Mouse (Mus musculus) lung, postnatal 0 days (tissue): Measurements from ENCODE around the gene Setd2. TPM values are rescaled to one million over a fixed set of nuclear protein-coding genes. Genes with fewer than 3 reads are reported as not detected.

Experiments
- ATAC-seq: fragments of 200-750 bp; cut with Nextera tagmentation; 2 replicates; pipeline ENCODE4 v1.8.0; 2017; ENCODE audit warnings: moderate library complexity
- DNase-seq: peaks from one replicate; pipeline ENCODE4 v3.0.0-alpha.2; 2016; ENCODE audit warnings: low spot score
- H3K27ac ChIP-seq: fragments of 300-500 bp; sonication (generic); 2 replicates; pipeline ENCODE4 v1.5.1; 2014; ENCODE audit warnings: antibody characterized with exemption, mild to moderate bottlenecking, low read length, mixed read lengths
- H3K27me3 ChIP-seq: fragments of 300-500 bp; sonication (generic); replicated peaks from 2 replicates; pipeline ENCODE4 v1.6.1; 2014; ENCODE audit warnings: low read length, mixed read lengths; ENCODE audit not compliant: insufficient read depth
- H3K36me3 ChIP-seq: fragments of 300-500 bp; sonication (generic); 2 replicates; pipeline ENCODE4 v1.6.1; 2014; ENCODE audit warnings: low read length, mixed read lengths; ENCODE audit not compliant: insufficient read depth
- H3K4me1 ChIP-seq: fragments of 300-500 bp; sonication (generic); 2 replicates; pipeline ENCODE4 v1.6.1; 2014; ENCODE audit warnings: antibody characterized with exemption, low read depth, low read length, mixed read lengths; ENCODE audit not compliant: insufficient read depth
- H3K4me2 ChIP-seq: fragments of 300-500 bp; sonication (generic); replicated peaks from 2 replicates; pipeline ENCODE4 v1.6.1; 2014; ENCODE audit warnings: low read depth, mild to moderate bottlenecking, low read length, moderate library complexity, mixed read lengths
- H3K4me3 ChIP-seq: fragments of 300-500 bp; sonication (generic); 2 replicates; pipeline ENCODE4 v1.5.1; 2014; ENCODE audit warnings: low read depth, low read length
- H3K9ac ChIP-seq: fragments of 300-500 bp; sonication (generic); replicated peaks from 2 replicates; pipeline ENCODE4 v1.6.1; 2014; ENCODE audit warnings: low read depth, mild to moderate bottlenecking
- H3K9me3 ChIP-seq: fragments of 300-500 bp; sonication (generic); 2 replicates; pipeline ENCODE4 v1.6.1; 2016; ENCODE audit warnings: low read length, mixed read lengths
- CTCF ChIP-seq: IDR thresholded peaks from 2 replicates; pipeline ENCODE4 v1.5.1; 2016; ENCODE audit warnings: antibody characterized with exemption, mild to moderate bottlenecking
- EP300 ChIP-seq: IDR thresholded peaks from 2 replicates; pipeline ENCODE4 v1.6.1; 2016; ENCODE audit warnings: antibody characterized with exemption, mild to moderate bottlenecking, control low read depth
- WGBS: fragments of 180-500 bp; shearing (Covaris S2); extraction: QIAGEN DNeasy Blood & Tissue Kit; methylation state at CpG from one replicate; pipeline ENCODE4 v1.1.7; 2014; 5-methylcytosine and 5-hydroxymethylcytosine counted together
- polyA plus RNA-seq: library from polyadenylated mRNA; unstranded; fragments of >200 nt; fragmentation: Nextera tagmentation; extraction: Ambion mirVana; gene quantifications from 2 replicates; pipeline ENCODE4 v1.2.1, GENCODE M21; 2015

The Setd2 gene
- polyA plus RNA-seq, 1 experiment from 2014 or later, result 22.0 TPM

GRCm38 (mm10) chr9:110625350-110625908 is 93.0 kb downstream of the Setd2 start:
- H3K4me1 ChIP-seq, result peaks cover 10% of the 10 kb centered on the region; the same call in 1 of the 2 replicates
- H3K9me3 ChIP-seq, result no peaks in the 10 kb centered on the region
- H3K27me3 ChIP-seq, result no peaks in the 10 kb centered on the region
- TF ChIP-seq EP300, result no peak
- no peak for TF ChIP-seq CTCF
- DNase-seq, result no peak
- peak overlapping the region; percentile 94 for H3K4me2 ChIP-seq
- no peak for ATAC-seq
- peak overlapping the region; percentile 53 for H3K4me3 ChIP-seq
- peaks cover 13% of the 10 kb centered on the region; the same call in 1 of the 2 replicates for H3K36me3 ChIP-seq
- H3K9ac ChIP-seq, result no peak overlapping the region; the same call in 1 of the 2 replicates
- WGBS, result 74% methylated on average over 11 of the region's 11 CpGs
- peak overlapping the region; percentile 89 for H3K27ac ChIP-seq

- 81% methylated on average over 15 of the region's 15 CpGs for WGBS
- no peak overlapping the region for H3K9ac ChIP-seq
- TF ChIP-seq CTCF (no peak), EP300 (no peak)
- no peaks in the 10 kb centered on the region for H3K9me3 ChIP-seq
- peaks cover 19% of the 10 kb centered on the region; the same call in 1 of the 2 replicates for H3K36me3 ChIP-seq
- H3K4me2 ChIP-seq, result no peak overlapping the region
- H3K4me1 ChIP-seq, result peaks cover 2% of the 10 kb centered on the region; the same call in 1 of the 2 replicates
- no peaks in the 10 kb centered on the region for H3K27me3 ChIP-seq
- H3K27ac ChIP-seq, result no peak overlapping the region
- ATAC-seq (no peak), DNase-seq (no peak)
- no peak overlapping the region for H3K4me3 ChIP-seq
Observed at GRCm38 (mm10) chr9:110630171-110630570, 97.8 kb downstream of the Setd2 start.

- Histone ChIP-seq H3K27me3 (no peaks in the 10 kb centered on the region), H3K4me3 (no peak overlapping the region)
Observed at GRCm38 (mm10) chr9:110631191-110631590, 98.8 kb downstream of the Setd2 start.

GRCm38 (mm10) chr9:110631651-110632275 is 99.4 kb downstream of the Setd2 start:
- Histone ChIP-seq H3K27me3 (no peaks in the 10 kb centered on the region), H3K4me1 (no peaks in the 10 kb centered on the region), H3K9ac (no peak overlapping the region), H3K36me3 (peaks cover 19% of the 10 kb centered on the region; the same call in 1 of the 2 replicates), H3K27ac (no peak overlapping the region), H3K9me3 (no peaks in the 10 kb centered on the region), H3K4me3 (no peak overlapping the region), H3K4me2 (no peak overlapping the region)
- DNase-seq (no peak), ATAC-seq (no peak)
- TF ChIP-seq EP300 (no peak), CTCF (peak; percentile 37)
- WGBS, result 40% methylated on average over 30 of the region's 30 CpGs

More at GRCm38 (mm10) chr9:110631191-110631590, 98.8 kb downstream of the Setd2 start:
- ATAC-seq (peak; percentile 44; the same call in 1 of the 2 replicates), DNase-seq (no peak)
- no peaks in the 10 kb centered on the region for H3K4me1 ChIP-seq
- no peak overlapping the region for H3K27ac ChIP-seq
- no peak overlapping the region for H3K4me2 ChIP-seq
- WGBS, result 44% methylated on average over 10 of the region's 10 CpGs
- peaks cover 19% of the 10 kb centered on the region; the same call in 1 of the 2 replicates for H3K36me3 ChIP-seq
- no peak overlapping the region for H3K9ac ChIP-seq
- H3K9me3 ChIP-seq, result no peaks in the 10 kb centered on the region
- TF ChIP-seq CTCF, result peak; percentile 76
- TF ChIP-seq EP300, result no peak

GRCm38 (mm10) chr9:110632671-110633070 is 100.3 kb downstream of the Setd2 start:
- Histone ChIP-seq H3K9me3 (no peaks in the 10 kb centered on the region), H3K4me1 (no peaks in the 10 kb centered on the region), H3K9ac (no peak overlapping the region), H3K27me3 (no peaks in the 10 kb centered on the region), H3K27ac (no peak overlapping the region), H3K4me2 (no peak overlapping the region), H3K36me3 (peaks cover 13% of the 10 kb centered on the region; the same call in 1 of the 2 replicates), H3K4me3 (no peak overlapping the region)
- DNase-seq (no peak), ATAC-seq (no peak)
- WGBS, result 82% methylated on average over 15 of the region's 15 CpGs
- TF ChIP-seq CTCF (no peak), EP300 (no peak)

GRCm38 (mm10) chr9:110633882-110634281 is 101.5 kb downstream of the Setd2 start:
- Histone ChIP-seq H3K4me1 (no peaks in the 10 kb centered on the region), H3K4me2 (no peak overlapping the region), H3K9me3 (no peaks in the 10 kb centered on the region), H3K4me3 (no peak overlapping the region), H3K9ac (no peak overlapping the region), H3K36me3 (peaks cover 18% of the 10 kb centered on the region; the same call in 1 of the 2 replicates), H3K27me3 (no peaks in the 10 kb centered on the region), H3K27ac (no peak overlapping the region)
- WGBS, result 64% methylated on average over 17 of the region's 17 CpGs
- TF ChIP-seq CTCF, result no peak
- no peak for TF ChIP-seq EP300
- no peak for DNase-seq
- ATAC-seq, result no peak
